Mouse (Mus musculus) heart, adult 2 months (tissue): ENCODE data around the gene Zbtb37. TPM values are rescaled to one million over a fixed set of nuclear protein-coding genes. Genes with fewer than 3 reads are reported as not detected.

Source experiments
- DNase-seq, 2 experiments: peaks; one replicate each; pipeline ENCODE4 v3.0.0; 2021
- H3K27ac ChIP-seq: fragments of 200-600 bp; 2 replicates; pipeline ENCODE4 v1.8.1; 2022
- H3K27me3 ChIP-seq: fragments of 200-500 bp; 2 replicates; pipeline ENCODE4 v1.6.1; 2012; ENCODE audit warnings: mild to moderate bottlenecking, low read length, inconsistent platforms, mixed read lengths; ENCODE audit not compliant: control insufficient read depth, insufficient read depth
- H3K36me3 ChIP-seq: fragments of 200-500 bp; 2 replicates; pipeline ENCODE4 v1.6.1; 2012; ENCODE audit warnings: low read length, inconsistent platforms; ENCODE audit not compliant: control insufficient read depth, insufficient read depth
- H3K4me1 ChIP-seq: fragments of 200-500 bp; 2 replicates; pipeline ENCODE4 v1.6.1; 2011; ENCODE audit warnings: low read length; ENCODE audit not compliant: control insufficient read depth, insufficient read depth
- H3K4me3 ChIP-seq: fragments of 200-600 bp; 2 replicates; pipeline ENCODE4 v1.8.1; 2022
- H3K79me2 ChIP-seq: fragments of 200-500 bp; replicated peaks from 2 replicates; pipeline ENCODE4 v1.6.1; 2012; ENCODE audit warnings: mild to moderate bottlenecking, inconsistent platforms, low read length, moderate library complexity, mixed read lengths; ENCODE audit not compliant: control insufficient read depth, insufficient read depth
- H3K9ac ChIP-seq: fragments of 200-500 bp; 2 replicates; pipeline ENCODE4 v1.6.1; 2012; ENCODE audit warnings: low read depth, mild to moderate bottlenecking, control low read depth, inconsistent platforms, low read length, mixed read lengths
- CTCF ChIP-seq: fragments of 200-600 bp; IDR thresholded peaks from 2 replicates; pipeline ENCODE4 v1.8.1; 2022; ENCODE audit warnings: antibody characterized with exemption, mild to moderate bottlenecking, moderate library complexity
- EP300 ChIP-seq: fragments of 200-500 bp; IDR thresholded peaks from 2 replicates; pipeline ENCODE4 v1.6.1; 2011; ENCODE audit warnings: low read depth, low read length, control low read depth; ENCODE audit not compliant: insufficient read depth
- POLR2A ChIP-seq: fragments of 200-500 bp; IDR thresholded peaks from 2 replicates; pipeline ENCODE4 v1.6.1; 2011; ENCODE audit warnings: mild to moderate bottlenecking, low read depth, low read length, control low read depth; ENCODE audit not compliant: insufficient read depth
- WGBS: fragments of 180-500 bp; shearing (Covaris S2); methylation state at CpG from one replicate; pipeline ENCODE4 v1.1.7; 2018; 5-methylcytosine and 5-hydroxymethylcytosine counted together
- intact Hi-C: fragments of 180-260 bp; cut with DNase I; formaldehyde crosslinking; loops from one replicate; pipeline ENCODE4 v1.15.1; 2025
- polyA plus RNA-seq: library from polyadenylated mRNA; depleted of rRNA; stranded (reverse); fragments of >200 nt; gene quantifications from 2 replicates; pipeline ENCODE4 v1.2.3, GENCODE M21; 2012
- total RNA-seq, 2 experiments: library from RNA; stranded (reverse); gene quantifications; 2 replicates each; pipeline ENCODE4 v1.2.3; 2021

Zbtb37 gene
- total and polyA plus RNA-seq, 3 experiments: 1.8 to 14.2 (median 13.8) TPM

DNA sequence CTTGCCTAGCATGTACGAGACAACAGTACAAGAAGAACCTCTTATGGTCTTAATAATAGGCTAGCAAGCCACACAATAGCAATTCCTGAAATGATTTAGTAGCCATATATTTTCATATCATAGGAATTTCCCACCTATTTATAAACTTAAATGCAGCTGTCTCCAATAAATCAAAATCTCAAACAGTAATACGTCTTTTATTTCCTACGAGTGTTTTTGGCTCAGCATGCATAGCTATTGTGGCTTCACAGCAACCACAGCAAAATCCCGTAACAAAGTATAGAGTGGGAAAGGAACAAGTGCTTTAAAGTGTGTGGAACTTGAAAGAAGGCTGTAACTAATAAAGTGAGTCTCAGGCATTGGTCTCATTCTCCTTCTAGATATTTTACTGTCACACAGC is 24.2 kb downstream of the Zbtb37 start:
- H3K27ac ChIP-seq: no peak overlapping the region
- H3K27me3 ChIP-seq: no peaks in the 10 kb centered on the region
- no peak for DNase-seq
- H3K36me3 ChIP-seq: no peaks in the 10 kb centered on the region; the same call in 1 of the 2 replicates
- H3K9ac ChIP-seq: no peak overlapping the region
- TF ChIP-seq CTCF (no peak), EP300 (no peak), POLR2A (no peak)
- intact Hi-C loops: no loop called here
- no peaks in the 10 kb centered on the region for H3K4me1 ChIP-seq
- no peak overlapping the region for H3K4me3 ChIP-seq
- 91% methylated on average over 4 of the region's 4 CpGs for WGBS
- H3K79me2 ChIP-seq: no peaks in the 10 kb centered on the region

GRCm38 (mm10) chr1:161008038-161008437 is 26.6 kb downstream of the Zbtb37 start:
- WGBS: 88% methylated on average over 2 of the region's 2 CpGs
- TF ChIP-seq POLR2A: no peak
- no peak for TF ChIP-seq CTCF
- no peak for TF ChIP-seq EP300
- H3K27ac ChIP-seq: no peak overlapping the region
- H3K27me3 ChIP-seq: no peaks in the 10 kb centered on the region
- intact Hi-C loops: no loop called here
- H3K36me3 ChIP-seq: no peaks in the 10 kb centered on the region; the same call in 1 of the 2 replicates
- no peak overlapping the region for H3K9ac ChIP-seq
- H3K4me3 ChIP-seq: no peak overlapping the region
- no peak for DNase-seq
- no peaks in the 10 kb centered on the region for H3K79me2 ChIP-seq
- no peaks in the 10 kb centered on the region for H3K4me1 ChIP-seq

- 91% methylated on average over 5 of the region's 5 CpGs for WGBS
- no peak overlapping the region for H3K27ac ChIP-seq
- TF ChIP-seq POLR2A: no peak
- TF ChIP-seq EP300: no peak
- TF ChIP-seq CTCF: no peak
- H3K4me3 ChIP-seq: no peak overlapping the region
- H3K79me2 ChIP-seq: no peaks in the 10 kb centered on the region
- H3K4me1 ChIP-seq: no peaks in the 10 kb centered on the region
- no peaks in the 10 kb centered on the region for H3K27me3 ChIP-seq
- H3K36me3 ChIP-seq: no peaks in the 10 kb centered on the region
- no peak for DNase-seq
- intact Hi-C loops: no loop called here
- no peak overlapping the region for H3K9ac ChIP-seq
These were observed 28.2 kb downstream of the Zbtb37 start for GRCm38 (mm10) chr1:161006471-161006870.

- intact Hi-C loops: no loop called here
- H3K4me3 ChIP-seq: no peak overlapping the region
- H3K27ac ChIP-seq: no peak overlapping the region
- H3K27me3 ChIP-seq: no peaks in the 10 kb centered on the region
- no peak for DNase-seq
- H3K9ac ChIP-seq: no peak overlapping the region
- no peaks in the 10 kb centered on the region for H3K4me1 ChIP-seq
- no peaks in the 10 kb centered on the region for H3K79me2 ChIP-seq
- 52% methylated on average over 3 of the region's 3 CpGs for WGBS
- no peaks in the 10 kb centered on the region for H3K36me3 ChIP-seq
- no peak for TF ChIP-seq EP300
- TF ChIP-seq CTCF: no peak
- TF ChIP-seq POLR2A: no peak
These were observed 29.1 kb downstream of the Zbtb37 start for GRCm38 (mm10) chr1:161005526-161005925.

GRCm38 (mm10) chr1:161004942-161005341 is 29.7 kb downstream of the Zbtb37 start:
- intact Hi-C loops: no loop called here
- Histone ChIP-seq H3K27me3 (no peaks in the 10 kb centered on the region), H3K36me3 (no peaks in the 10 kb centered on the region), H3K9ac (no peak overlapping the region), H3K4me3 (no peak overlapping the region), H3K4me1 (no peaks in the 10 kb centered on the region), H3K79me2 (no peaks in the 10 kb centered on the region), H3K27ac (no peak overlapping the region)
- 85% methylated on average over 4 of the region's 4 CpGs for WGBS
- no peak for DNase-seq
- no peak for TF ChIP-seq CTCF
- TF ChIP-seq POLR2A: no peak
- no peak for TF ChIP-seq EP300

GRCm38 (mm10) chr1:160993851-160994250 is 40.8 kb downstream of the Zbtb37 start:
- intact Hi-C loops: no loop called here
- DNase-seq: no peak
- Histone ChIP-seq H3K4me1 (no peaks in the 10 kb centered on the region), H3K79me2 (no peaks in the 10 kb centered on the region), H3K9ac (no peak overlapping the region), H3K4me3 (no peak overlapping the region), H3K27ac (no peak overlapping the region), H3K36me3 (no peaks in the 10 kb centered on the region), H3K27me3 (no peaks in the 10 kb centered on the region)
- TF ChIP-seq CTCF: no peak
- no peak for TF ChIP-seq EP300
- TF ChIP-seq POLR2A: no peak
- WGBS: 57% methylated on average over 6 of the region's 6 CpGs
